Mouse (Mus musculus) liver, embryonic 13.5 days (tissue): ENCODE results near the gene Cpvl. TPM values are rescaled to one million over a fixed set of nuclear protein-coding genes. Genes with fewer than 3 reads are reported as not detected.

ENCODE experiments used
- ATAC-seq: fragments of 200-750 bp; cut with Nextera tagmentation; 2 replicates; pipeline ENCODE4 v1.8.0; 2017; ENCODE audit warnings: low read depth, mild to moderate bottlenecking, moderate number of reproducible peaks, moderate library complexity
- DNase-seq: peaks from one replicate; pipeline ENCODE4 v3.0.0; 2022
- H3K27ac ChIP-seq: fragments of 300-500 bp; sonication (generic); 2 replicates; pipeline ENCODE4 v1.5.1; 2015; ENCODE audit warnings: moderate library complexity, mild to moderate bottlenecking, inconsistent platforms
- H3K27me3 ChIP-seq: fragments of 300-500 bp; sonication (generic); 2 replicates; pipeline ENCODE4 v1.6.1; 2015; ENCODE audit warnings: mild to moderate bottlenecking, inconsistent platforms
- H3K36me3 ChIP-seq: fragments of 300-500 bp; sonication (generic); 2 replicates; pipeline ENCODE4 v1.6.1; 2015; ENCODE audit warnings: mild to moderate bottlenecking, inconsistent platforms
- H3K4me1 ChIP-seq: fragments of 300-500 bp; sonication (generic); replicated peaks from 2 replicates; pipeline ENCODE4 v1.6.1; 2015; ENCODE audit warnings: inconsistent platforms
- H3K4me2 ChIP-seq: fragments of 300-500 bp; sonication (generic); 2 replicates; pipeline ENCODE4 v1.6.1; 2015; ENCODE audit warnings: inconsistent platforms, mild to moderate bottlenecking, moderate library complexity
- H3K4me3 ChIP-seq: fragments of 300-500 bp; sonication (generic); replicated peaks from 2 replicates; pipeline ENCODE4 v1.5.1; 2015; ENCODE audit warnings: mild to moderate bottlenecking, inconsistent platforms
- H3K9ac ChIP-seq: fragments of 300-500 bp; sonication (generic); 2 replicates; pipeline ENCODE4 v1.6.1; 2015; ENCODE audit warnings: mild to moderate bottlenecking, inconsistent platforms
- H3K9me3 ChIP-seq: fragments of 300-500 bp; sonication (generic); replicated peaks from 2 replicates; pipeline ENCODE4 v1.6.1; 2016; ENCODE audit warnings: inconsistent platforms
- WGBS: fragments of 180-500 bp; shearing (Covaris S2); methylation state at CpG from one replicate; pipeline ENCODE4 v1.1.7; 2015; ENCODE audit not compliant: insufficient replicate concordance; 5-methylcytosine and 5-hydroxymethylcytosine counted together
- polyA plus RNA-seq: library from polyadenylated mRNA; unstranded; fragments of >200 nt; fragmentation: Nextera tagmentation; extraction: Ambion mirVana; gene quantifications from 2 replicates; pipeline ENCODE4 v1.2.1, GENCODE M21; 2015

The Cpvl gene
- polyA plus RNA-seq, 1 experiment from 2014 or later: not detected

- Histone ChIP-seq H3K4me3 (no peak overlapping the region), H3K36me3 (no peaks in the 10 kb centered on the region), H3K27me3 (no peaks in the 10 kb centered on the region), H3K4me2 (no peak overlapping the region), H3K9me3 (no peaks in the 10 kb centered on the region), H3K27ac (no peak overlapping the region), H3K4me1 (no peaks in the 10 kb centered on the region), H3K9ac (no peak overlapping the region)
- ATAC-seq (no peak), DNase-seq (no peak)
- WGBS: 51% methylated on average over 4 of the region's 4 CpGs
Measured at GRCm38 (mm10) chr6:53995519-53995918, 17.0 kb upstream of the Cpvl start.

- Histone ChIP-seq H3K4me2 (no peak overlapping the region), H3K9ac (no peak overlapping the region), H3K9me3 (no peaks in the 10 kb centered on the region), H3K27me3 (no peaks in the 10 kb centered on the region), H3K27ac (no peak overlapping the region), H3K4me1 (no peaks in the 10 kb centered on the region), H3K4me3 (no peak overlapping the region), H3K36me3 (no peaks in the 10 kb centered on the region)
- ATAC-seq: no peak
- DNase-seq: no peak
- 70% methylated on average over 3 of the region's 3 CpGs for WGBS
Measured at GRCm38 (mm10) chr6:53992386-53992785, 13.9 kb upstream of the Cpvl start.

- H3K4me2 ChIP-seq: no peak overlapping the region
- no peaks in the 10 kb centered on the region for H3K9me3 ChIP-seq
- no peak for DNase-seq
- no peak overlapping the region for H3K27ac ChIP-seq
- ATAC-seq: no peak
- H3K4me3 ChIP-seq: no peak overlapping the region
- no peak overlapping the region for H3K9ac ChIP-seq
- H3K27me3 ChIP-seq: no peaks in the 10 kb centered on the region
- H3K4me1 ChIP-seq: peaks cover 13% of the 10 kb centered on the region
- 64% methylated on average over 3 of the region's 3 CpGs for WGBS
- no peaks in the 10 kb centered on the region for H3K36me3 ChIP-seq
Measured at GRCm38 (mm10) chr6:53987235-53987634, 8.8 kb upstream of the Cpvl start.

- Histone ChIP-seq H3K4me2 (peak overlapping the region; percentile 39), H3K4me3 (peak overlapping the region; percentile 14; the same call in 1 of the 2 replicates), H3K4me1 (peaks cover 21% of the 10 kb centered on the region), H3K36me3 (no peaks in the 10 kb centered on the region), H3K9ac (no peak overlapping the region), H3K9me3 (no peaks in the 10 kb centered on the region), H3K27ac (no peak overlapping the region), H3K27me3 (no peaks in the 10 kb centered on the region)
- peak; percentile 66; the same call in 1 of the 2 replicates for ATAC-seq
- no peak for DNase-seq
- WGBS: 38% methylated on average over 14 of the region's 14 CpGs
Measured at GRCm38 (mm10) chr6:53986273-53986985, 8.0 kb upstream of the Cpvl start.

GRCm38 (mm10) chr6:53983820-53984219, 5.3 kb upstream of the Cpvl start:
- WGBS: 69% methylated on average over 6 of the region's 6 CpGs
- Histone ChIP-seq H3K9ac (no peak overlapping the region), H3K9me3 (no peaks in the 10 kb centered on the region), H3K4me1 (peaks cover 43% of the 10 kb centered on the region), H3K27ac (no peak overlapping the region), H3K36me3 (no peaks in the 10 kb centered on the region), H3K4me2 (no peak overlapping the region), H3K4me3 (no peak overlapping the region), H3K27me3 (no peaks in the 10 kb centered on the region)
- DNase-seq (no peak), ATAC-seq (no peak)

- Histone ChIP-seq H3K4me2 (no peak overlapping the region), H3K9me3 (no peaks in the 10 kb centered on the region), H3K4me3 (no peak overlapping the region), H3K27me3 (no peaks in the 10 kb centered on the region), H3K4me1 (peaks cover 43% of the 10 kb centered on the region), H3K27ac (no peak overlapping the region), H3K36me3 (no peaks in the 10 kb centered on the region), H3K9ac (no peak overlapping the region)
- ATAC-seq (no peak), DNase-seq (no peak)
- WGBS: 43% methylated on average over 4 of the region's 4 CpGs
Measured at GRCm38 (mm10) chr6:53982612-53983011, 4.1 kb upstream of the Cpvl start.

- no peak overlapping the region for H3K9ac ChIP-seq
- no peak overlapping the region for H3K4me3 ChIP-seq
- no peak for ATAC-seq
- H3K4me1 ChIP-seq: peaks cover 43% of the 10 kb centered on the region
- no peak overlapping the region for H3K4me2 ChIP-seq
- 61% methylated on average over 9 of the region's 9 CpGs for WGBS
- DNase-seq: no peak
- H3K27me3 ChIP-seq: no peaks in the 10 kb centered on the region
- no peaks in the 10 kb centered on the region for H3K9me3 ChIP-seq
- no peaks in the 10 kb centered on the region for H3K36me3 ChIP-seq
- no peak overlapping the region for H3K27ac ChIP-seq
Measured at GRCm38 (mm10) chr6:53982047-53982600, 3.7 kb upstream of the Cpvl start.

- Histone ChIP-seq H3K4me1 (peaks cover 37% of the 10 kb centered on the region), H3K4me3 (0 out of 2 replicates have a peak overlapping the region, but pooled peaks have one; percentile 3), H3K27ac (peak overlapping the region; percentile 31), H3K9me3 (no peaks in the 10 kb centered on the region), H3K36me3 (no peaks in the 10 kb centered on the region), H3K27me3 (no peaks in the 10 kb centered on the region), H3K9ac (no peak overlapping the region), H3K4me2 (peak overlapping the region; percentile 46)
- DNase-seq: peak; percentile 66
- peak; percentile 97 for ATAC-seq
- WGBS: 18% methylated on average over 15 of the region's 15 CpGs
Measured at GRCm38 (mm10) chr6:53980817-53981480, 2.5 kb upstream of the Cpvl start.

- H3K9ac ChIP-seq: no peak overlapping the region
- no peaks in the 10 kb centered on the region for H3K9me3 ChIP-seq
- no peaks in the 10 kb centered on the region for H3K27me3 ChIP-seq
- H3K4me1 ChIP-seq: no peaks in the 10 kb centered on the region
- no peak overlapping the region for H3K4me2 ChIP-seq
- DNase-seq: no peak
- H3K4me3 ChIP-seq: no peak overlapping the region
- H3K27ac ChIP-seq: no peak overlapping the region
- 62% methylated on average over 1 of the region's 1 CpGs for WGBS
- ATAC-seq: no peak
- H3K36me3 ChIP-seq: no peaks in the 10 kb centered on the region
Measured at GRCm38 (mm10) chr6:53974040-53974439, 4.4 kb downstream of the Cpvl start.

- H3K4me1 ChIP-seq: no peaks in the 10 kb centered on the region
- H3K9ac ChIP-seq: no peak overlapping the region
- H3K4me2 ChIP-seq: no peak overlapping the region
- no peaks in the 10 kb centered on the region for H3K36me3 ChIP-seq
- ATAC-seq: no peak
- no peaks in the 10 kb centered on the region for H3K9me3 ChIP-seq
- no peak overlapping the region for H3K4me3 ChIP-seq
- no peak overlapping the region for H3K27ac ChIP-seq
- no peak for DNase-seq
- H3K27me3 ChIP-seq: no peaks in the 10 kb centered on the region
- 42% methylated on average over 5 of the region's 5 CpGs for WGBS
Measured at GRCm38 (mm10) chr6:53973468-53973867, 5.0 kb downstream of the Cpvl start.

GRCm38 (mm10) chr6:53972238-53972743, 6.2 kb downstream of the Cpvl start:
- ATAC-seq (no peak), DNase-seq (no peak)
- Histone ChIP-seq H3K4me1 (no peaks in the 10 kb centered on the region), H3K27ac (no peak overlapping the region), H3K9me3 (no peaks in the 10 kb centered on the region), H3K4me3 (no peak overlapping the region), H3K9ac (no peak overlapping the region), H3K36me3 (no peaks in the 10 kb centered on the region), H3K4me2 (no peak overlapping the region), H3K27me3 (no peaks in the 10 kb centered on the region)
- 66% methylated on average over 12 of the region's 12 CpGs for WGBS
